Mouse (Mus musculus): ENCODE results near the gene Cyp11a1.

Gene Cyp11a1

GRCm38 (mm10) chr9:58008336-58009014, 2.3 kb downstream of the Cyp11a1 start:
- DNase-seq (ENCODE audit: low read depth, low spot score), result no peak

GRCm38 (mm10) chr9:58009015-58009362, 2.8 kb downstream of the Cyp11a1 start:
- no peak for DNase-seq (ENCODE audit: low read depth, low spot score)

- DNase-seq (ENCODE audit: low read depth, low spot score), result no peak
Measured at GRCm38 (mm10) chr9:58009588-58009987, 3.4 kb downstream of the Cyp11a1 start.

- no peak for DNase-seq (ENCODE audit: low read depth, low spot score)
Measured at GRCm38 (mm10) chr9:58011027-58011426, 4.8 kb downstream of the Cyp11a1 start.

- DNase-seq (ENCODE audit: low read depth, low spot score), result no peak
Measured at GRCm38 (mm10) chr9:58011552-58011951, 5.3 kb downstream of the Cyp11a1 start.

GRCm38 (mm10) chr9:58012486-58012885, 6.3 kb downstream of the Cyp11a1 start:
- DNase-seq (ENCODE audit: low read depth, low spot score), result no peak

- DNase-seq (ENCODE audit: low read depth, low spot score), result no peak
Measured at GRCm38 (mm10) chr9:58012935-58013334, 6.7 kb downstream of the Cyp11a1 start.

GRCm38 (mm10) chr9:58014393-58015160, 8.4 kb downstream of the Cyp11a1 start:
- no peak for DNase-seq (ENCODE audit: low read depth, low spot score)

- no peak for DNase-seq (ENCODE audit: low read depth, low spot score)
Measured at GRCm38 (mm10) chr9:58015856-58016255, 9.6 kb downstream of the Cyp11a1 start.

GRCm38 (mm10) chr9:58016962-58017361, 10.8 kb downstream of the Cyp11a1 start:
- DNase-seq (ENCODE audit: low read depth, low spot score), result no peak

- DNase-seq (ENCODE audit: low read depth, low spot score), result no peak
Measured at GRCm38 (mm10) chr9:58018385-58018784, 12.2 kb downstream of the Cyp11a1 start.

GRCm38 (mm10) chr9:58025995-58026394, 19.8 kb downstream of the Cyp11a1 start:
- no peak for DNase-seq (ENCODE audit: low read depth, low spot score)

- no peak for DNase-seq (ENCODE audit: low read depth, low spot score)
Measured at GRCm38 (mm10) chr9:58027426-58028180, 21.4 kb downstream of the Cyp11a1 start.

- no peak for DNase-seq (ENCODE audit: low read depth, low spot score)
Measured at GRCm38 (mm10) chr9:58028841-58029240, 22.6 kb downstream of the Cyp11a1 start.

- no peak for DNase-seq (ENCODE audit: low read depth, low spot score)
Measured at GRCm38 (mm10) chr9:58029635-58030034, 23.4 kb downstream of the Cyp11a1 start.

- no peak for DNase-seq (ENCODE audit: low read depth, low spot score)
Measured at GRCm38 (mm10) chr9:58031895-58032294, 25.7 kb downstream of the Cyp11a1 start.

- no peak for DNase-seq (ENCODE audit: low read depth, low spot score)
Measured at GRCm38 (mm10) chr9:58035519-58035918, 29.3 kb downstream of the Cyp11a1 start.

- no peak for DNase-seq (ENCODE audit: low read depth, low spot score)
Measured at GRCm38 (mm10) chr9:58035951-58036698, 29.9 kb downstream of the Cyp11a1 start.

- DNase-seq (ENCODE audit: low read depth, low spot score), result no peak
Measured at GRCm38 (mm10) chr9:58036961-58037360, 30.8 kb downstream of the Cyp11a1 start.

- DNase-seq (ENCODE audit: low read depth, low spot score), result peak; percentile 11
Measured at GRCm38 (mm10) chr9:58038500-58039168, 32.4 kb downstream of the Cyp11a1 start.

- no peak for DNase-seq (ENCODE audit: low read depth, low spot score)
Measured at GRCm38 (mm10) chr9:58040977-58041376, 34.8 kb downstream of the Cyp11a1 start.

All from c-Kit-negative CD71-positive TER-119-positive erythroid progenitor cells, embryonic 14.5 days (primary cell).